Mouse (Mus musculus) monocyte, adult 2 months (primary cell): ENCODE measurements at regions not wholly inside any gene's neighbourhood (a gene's known extent, or its start where the extent isn't known, plus 50 kb on each side); places are given as distances from the start of the nearest gene placed in this dataset.

ENCODE experiments used
- DNase-seq, 2 experiments: peaks; one replicate each; pipeline ENCODE4 v3.0.0; 2022; ENCODE audit warnings: low spot score in 2 of 2, low read depth in 1 of 2

DNA sequence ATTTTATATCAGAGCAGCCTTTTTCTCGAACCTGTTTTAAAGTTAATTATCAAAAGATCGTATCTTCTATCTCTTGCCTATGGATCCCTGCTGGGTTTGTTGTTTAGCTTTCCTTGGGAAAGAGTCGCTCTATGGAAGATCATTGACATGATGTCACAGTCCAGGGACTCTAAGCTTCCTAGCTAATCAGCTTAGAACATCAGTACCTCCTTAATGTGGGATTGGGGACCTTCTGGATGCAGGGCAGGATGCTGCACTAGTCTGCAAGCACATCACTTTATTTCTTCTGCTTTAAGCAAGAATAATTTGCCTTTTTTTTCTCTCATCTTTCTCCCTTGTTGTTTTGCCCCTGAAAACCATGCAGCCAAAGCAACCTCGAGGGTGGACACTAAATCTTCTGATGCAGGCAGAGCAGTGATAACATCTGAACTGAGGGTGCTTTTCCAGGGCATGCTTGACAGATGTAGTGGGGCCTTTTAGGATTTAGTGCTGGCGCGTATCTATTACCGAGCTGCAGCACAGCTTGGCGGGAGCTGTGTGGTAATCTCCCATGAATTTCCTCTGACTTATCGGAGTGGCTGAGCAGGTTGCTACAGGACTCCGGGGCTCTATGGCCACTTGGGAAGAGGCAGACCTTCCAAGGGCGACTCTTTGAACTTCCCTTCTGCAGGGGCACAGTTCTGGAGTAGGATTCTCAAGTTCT lies 425.0 kb downstream of the Bcl11a start:
- no peak for DNase-seq

DNA sequence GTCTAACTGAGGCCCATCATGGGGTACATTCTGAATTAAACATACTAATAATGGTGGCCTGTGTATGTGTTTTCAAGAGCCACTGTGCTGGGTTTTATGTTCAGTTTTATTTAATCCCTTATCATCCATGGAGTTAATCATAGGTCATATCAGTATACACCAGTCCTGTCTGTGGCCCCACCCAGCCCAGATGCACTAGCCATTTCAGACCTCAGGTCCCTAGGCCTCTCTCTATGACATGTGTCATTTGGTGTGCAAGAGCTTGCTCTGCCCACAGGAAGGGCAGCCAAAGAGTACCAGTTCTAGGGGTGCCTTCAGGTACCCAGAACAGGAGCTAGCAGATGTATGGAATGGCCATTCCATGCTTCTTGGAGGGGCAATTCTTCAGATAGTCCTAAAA lies 437.7 kb downstream of the Bcl11a start:
- no peak for DNase-seq

DNA sequence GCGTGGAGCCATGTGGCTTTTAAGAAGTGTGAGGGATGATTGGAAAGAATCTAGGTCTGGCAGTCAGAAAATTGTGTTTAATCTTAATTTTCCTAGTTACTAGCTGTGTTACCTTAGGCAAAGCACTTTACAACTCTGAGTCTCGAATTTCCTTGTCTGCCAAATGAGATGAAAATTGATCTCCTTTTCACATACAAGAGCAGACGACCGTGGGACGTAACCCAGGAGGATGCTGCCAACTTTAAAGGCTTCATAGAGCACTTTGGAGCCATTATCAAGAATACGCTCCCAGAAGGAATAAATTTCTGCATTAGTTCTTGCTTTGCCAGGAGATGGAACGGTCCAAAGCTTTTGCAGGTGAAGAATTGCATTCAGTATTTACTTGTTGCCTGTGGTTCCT lies 457.6 kb downstream of the Bcl11a start:
- DNase-seq = no peak

DNA sequence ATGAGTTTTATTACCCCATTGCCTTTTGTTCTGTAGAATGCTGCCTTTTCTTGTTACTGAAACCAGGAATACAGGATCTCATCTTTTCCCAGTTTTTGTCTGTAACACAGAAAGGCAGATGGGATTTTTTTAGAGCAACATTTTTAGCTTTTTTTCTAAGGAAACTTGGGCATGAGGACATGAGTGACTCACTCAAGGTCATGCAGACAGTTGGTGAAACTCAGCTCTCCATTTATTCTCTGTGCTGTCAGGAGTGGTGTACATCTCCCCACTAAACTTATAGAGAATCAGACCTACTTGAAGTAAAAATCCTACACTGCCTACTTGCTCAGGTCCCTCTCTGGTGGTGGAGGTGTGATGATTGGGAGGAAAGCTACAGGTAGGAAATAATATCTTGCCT lies 459.9 kb downstream of the Bcl11a start:
- DNase-seq = no peak

DNA sequence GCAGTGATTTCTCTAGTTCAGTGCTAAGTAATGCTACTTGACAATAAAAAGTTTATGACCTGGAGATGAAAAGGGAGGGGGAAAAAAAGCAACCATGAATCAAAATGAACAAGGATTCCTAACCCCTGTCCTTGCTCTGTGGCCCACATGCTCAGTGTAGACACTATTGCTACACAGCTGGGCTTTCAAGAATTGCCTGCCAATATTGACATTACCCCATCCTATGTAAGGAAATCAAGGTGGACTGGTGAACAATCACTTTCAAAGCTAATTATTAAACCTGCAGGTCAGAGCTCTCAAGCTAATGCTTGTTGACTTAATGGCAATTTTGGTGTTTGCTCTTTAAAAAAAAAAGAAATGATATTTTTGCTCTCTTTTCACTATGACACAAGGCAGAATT lies 491.8 kb downstream of the Bcl11a start:
- DNase-seq = no peak

DNA sequence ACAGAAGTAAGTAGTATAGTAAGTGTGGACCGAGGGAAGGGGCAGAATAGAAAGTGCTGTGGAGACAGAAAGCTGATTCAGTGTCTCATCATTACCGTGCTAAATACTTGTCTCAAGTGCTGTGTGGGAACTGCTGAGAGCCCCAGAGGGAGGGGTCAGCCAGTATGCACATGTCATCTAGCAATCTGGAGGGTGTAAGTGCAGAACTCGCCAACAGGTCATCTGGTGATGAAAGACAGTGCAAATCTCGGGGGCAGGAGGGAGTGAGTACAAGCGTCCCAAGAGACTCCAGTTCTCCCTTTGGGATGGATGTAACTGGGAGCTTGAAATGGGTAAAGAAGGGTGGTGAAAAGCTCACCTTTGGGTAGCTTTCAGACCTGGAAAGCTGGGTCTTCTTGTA lies 535.7 kb downstream of the Bcl11a start:
- no peak for DNase-seq

DNA sequence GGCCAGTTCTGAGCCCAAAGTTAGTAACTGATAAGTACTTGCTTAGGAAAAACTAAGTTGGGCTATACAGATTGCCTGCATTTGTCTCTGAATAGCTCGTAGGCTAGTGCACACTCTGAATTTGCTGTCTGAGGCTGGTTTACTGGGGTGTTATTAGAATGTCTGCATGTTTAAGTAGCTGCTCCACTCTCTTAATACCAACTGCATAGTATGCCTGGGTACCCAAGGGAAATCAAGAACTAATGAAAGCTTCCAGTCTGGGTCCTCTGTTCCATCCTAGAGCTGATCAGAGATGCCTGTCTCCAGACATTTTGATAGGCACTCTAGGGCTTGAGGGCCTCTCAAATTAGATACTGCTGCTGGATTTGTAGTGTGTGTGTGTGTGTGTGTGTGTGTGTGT lies 537.6 kb downstream of the Bcl11a start:
- DNase-seq = no peak

DNA sequence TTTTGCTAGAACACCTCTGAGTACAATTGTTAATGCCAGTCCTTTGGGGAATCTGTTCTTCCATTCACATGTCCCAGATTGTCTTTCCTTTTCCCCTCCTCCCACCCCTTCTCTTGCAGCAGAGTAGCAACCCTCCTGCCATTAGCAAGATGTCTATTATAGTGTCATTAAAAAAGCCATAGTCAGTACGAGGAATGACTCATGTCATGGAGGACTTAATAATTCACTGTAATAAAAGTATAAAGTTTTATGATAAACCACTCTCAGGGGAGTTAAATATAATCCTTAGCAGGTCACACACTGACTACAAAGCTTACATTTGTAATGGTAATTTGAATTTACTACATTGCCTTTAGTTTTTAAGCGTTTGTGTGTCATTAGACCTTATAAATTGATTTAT lies 540.7 kb downstream of the Bcl11a start:
- no peak for DNase-seq

DNA sequence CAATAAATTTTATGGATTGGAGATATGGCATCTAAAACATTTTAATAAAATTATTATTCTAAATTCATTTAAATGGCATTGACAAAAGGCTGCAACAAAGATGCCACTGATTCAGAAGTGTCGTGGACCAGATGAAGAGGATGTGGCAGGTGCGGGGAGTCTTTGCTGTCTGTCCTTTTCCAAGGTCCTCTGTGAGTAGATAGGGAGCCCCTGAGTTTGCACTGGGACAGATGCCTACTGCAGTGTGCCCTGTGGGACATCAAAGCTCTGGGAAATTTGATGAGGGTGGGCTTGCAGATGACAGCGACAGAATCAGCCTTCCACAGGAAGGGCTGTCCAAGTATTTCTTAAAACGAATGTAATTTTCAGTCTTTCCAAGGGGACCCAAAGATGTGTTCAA lies 541.2 kb downstream of the Bcl11a start:
- no peak for DNase-seq

DNA sequence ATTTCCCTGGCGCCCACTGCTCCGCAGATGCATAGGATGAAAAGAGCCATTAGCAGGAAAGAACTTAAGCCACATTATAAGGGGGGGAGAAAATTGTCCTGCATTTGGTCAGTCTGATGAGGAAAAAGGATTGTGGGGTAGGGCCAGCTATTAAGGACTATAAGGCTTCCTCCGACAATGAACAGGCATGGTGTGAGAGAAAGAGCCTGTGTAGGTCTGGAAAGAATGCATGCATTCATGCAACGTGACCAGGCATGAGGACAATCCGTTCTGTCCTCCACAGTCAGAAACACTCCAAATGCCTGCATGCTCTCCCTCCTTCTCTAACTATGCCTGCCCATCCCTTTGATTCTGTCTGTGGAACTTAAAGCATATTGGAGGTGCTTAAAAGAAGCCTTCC lies 550.8 kb downstream of the Bcl11a start:
- no peak for DNase-seq

DNA sequence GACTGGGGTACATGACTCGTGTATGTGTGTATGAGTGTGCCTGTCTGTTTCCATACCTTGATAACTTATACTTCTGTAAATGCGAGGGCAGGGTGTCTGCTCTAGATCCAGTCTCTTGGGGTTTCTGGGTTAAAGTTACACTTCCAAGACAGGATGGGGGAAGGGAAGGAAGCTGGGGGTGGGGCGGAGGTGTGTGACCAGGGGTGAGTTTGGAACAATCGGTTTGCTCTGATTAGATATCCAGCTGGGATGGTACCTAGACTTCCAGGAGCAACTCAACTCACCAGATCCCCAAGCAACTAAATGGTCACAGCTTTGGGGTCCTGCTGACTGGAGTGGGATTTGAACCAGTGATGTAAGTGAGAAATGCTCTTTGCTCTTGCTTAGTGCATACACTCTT lies 551.6 kb downstream of the Bcl11a start:
- DNase-seq = no peak

DNA sequence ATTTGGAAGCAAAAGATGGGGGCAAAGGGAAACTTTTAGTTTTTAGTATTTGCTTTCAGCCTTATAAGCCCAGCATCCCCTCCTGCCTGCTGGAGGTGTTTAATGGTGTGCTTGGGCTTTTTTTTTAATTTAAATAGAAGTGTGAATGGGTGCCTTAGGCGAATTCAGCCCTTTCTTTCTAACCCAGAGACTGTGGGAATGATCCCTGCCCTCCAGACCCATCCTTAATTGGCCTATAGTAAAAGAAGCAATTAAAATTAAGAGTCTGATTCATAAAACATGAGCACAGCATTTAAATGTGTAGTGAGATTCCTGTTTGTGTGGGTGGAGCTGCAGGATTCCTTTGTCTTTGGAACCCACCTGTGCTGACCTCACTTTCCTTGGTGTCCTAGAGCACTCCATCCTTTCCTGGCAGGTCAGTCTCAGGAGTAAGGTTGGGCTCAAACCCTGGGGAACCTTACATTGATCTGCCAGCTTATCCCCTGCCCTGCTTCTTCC lies 552.6 kb downstream of the Bcl11a start:
- no peak for DNase-seq

DNA sequence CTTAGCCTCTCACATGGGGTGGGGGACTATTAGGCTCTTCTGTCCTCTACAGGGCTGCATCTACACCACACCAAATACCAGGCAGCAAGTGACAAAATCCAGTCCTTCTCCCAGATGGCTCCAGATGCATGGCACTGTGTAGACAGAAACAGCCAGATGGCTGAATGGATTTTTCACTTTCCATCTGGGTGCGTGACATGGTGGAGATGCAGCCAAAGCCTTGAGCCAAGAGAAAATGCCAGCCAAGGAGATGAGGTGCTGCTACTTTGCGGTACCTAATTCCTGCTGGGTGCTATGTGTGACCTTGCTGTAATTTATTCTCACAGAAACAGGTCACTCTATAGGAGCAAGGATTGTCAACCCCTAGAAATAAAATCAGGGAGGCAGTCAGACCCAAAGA lies 553.8 kb downstream of the Bcl11a start:
- no peak for DNase-seq

DNA sequence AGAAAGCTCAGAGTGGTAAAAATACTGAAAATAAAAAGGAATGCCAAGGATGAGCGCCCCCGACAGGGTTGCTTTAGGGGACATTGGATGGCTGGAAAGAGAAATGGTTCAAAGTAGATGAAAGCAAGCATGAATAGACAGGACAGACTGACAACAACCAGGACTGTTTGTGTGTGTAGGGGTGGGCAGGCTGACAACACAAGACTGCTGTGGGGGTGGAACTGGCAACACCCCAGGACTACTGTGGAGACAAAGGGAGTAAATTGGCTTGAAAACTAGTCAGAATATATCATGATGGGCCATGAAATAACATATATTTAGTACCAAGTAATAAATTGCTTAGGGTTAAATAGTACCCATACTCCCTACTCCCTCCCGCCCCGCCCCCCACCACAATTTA lies 558.9 kb downstream of the Bcl11a start:
- DNase-seq = no peak

DNA sequence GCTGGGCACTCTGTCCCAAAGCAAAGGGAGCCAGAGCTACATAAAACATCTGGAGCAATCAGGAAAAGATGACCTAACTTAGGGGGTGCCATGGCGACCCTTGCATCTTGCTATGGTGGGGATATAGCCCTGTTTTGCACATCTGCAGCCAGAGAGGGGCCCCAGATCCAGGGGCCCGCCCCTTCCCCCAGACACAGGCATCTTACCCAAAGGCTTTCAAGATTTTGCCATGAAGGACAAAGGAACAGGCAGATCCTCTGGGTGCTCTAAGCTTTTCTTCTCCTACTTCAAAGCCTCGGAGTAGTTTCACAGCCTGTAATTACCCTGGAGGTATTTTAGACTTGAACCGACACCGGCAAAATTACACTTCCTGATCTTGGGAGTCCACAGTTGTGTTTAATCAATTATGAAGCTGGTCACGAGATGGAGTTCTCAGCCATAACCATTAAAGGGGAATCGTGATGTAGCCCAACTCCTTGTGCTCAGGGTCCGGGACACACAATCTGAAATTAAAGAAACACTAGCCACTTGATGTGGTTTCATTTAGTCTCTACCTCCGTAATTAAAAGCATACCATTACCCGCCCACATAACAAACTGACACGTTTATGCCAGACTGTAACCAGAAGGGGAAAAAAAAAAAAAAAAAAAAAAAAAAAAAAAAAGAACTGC lies 565.7 kb downstream of the Bcl11a start:
- DNase-seq = no peak

DNA sequence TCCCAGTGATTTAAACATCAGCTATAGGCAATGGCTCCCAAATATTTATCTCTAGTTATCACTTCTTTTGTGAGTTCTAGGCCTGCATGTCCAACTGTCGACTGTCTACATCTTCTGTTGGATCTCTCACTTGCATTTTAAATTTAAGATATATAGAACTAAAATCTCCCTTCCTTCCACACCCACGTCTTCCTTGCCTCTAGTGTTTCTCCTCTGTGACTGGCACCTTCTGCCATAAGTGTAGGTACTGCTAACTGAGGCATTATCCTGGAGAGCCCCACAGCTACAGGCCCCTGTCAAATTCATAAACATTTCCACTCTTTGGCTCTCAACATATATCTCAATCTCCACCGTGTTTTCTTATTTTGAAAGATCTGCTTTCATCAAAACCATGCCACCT lies 575.0 kb downstream of the Bcl11a start:
- no peak for DNase-seq

DNA sequence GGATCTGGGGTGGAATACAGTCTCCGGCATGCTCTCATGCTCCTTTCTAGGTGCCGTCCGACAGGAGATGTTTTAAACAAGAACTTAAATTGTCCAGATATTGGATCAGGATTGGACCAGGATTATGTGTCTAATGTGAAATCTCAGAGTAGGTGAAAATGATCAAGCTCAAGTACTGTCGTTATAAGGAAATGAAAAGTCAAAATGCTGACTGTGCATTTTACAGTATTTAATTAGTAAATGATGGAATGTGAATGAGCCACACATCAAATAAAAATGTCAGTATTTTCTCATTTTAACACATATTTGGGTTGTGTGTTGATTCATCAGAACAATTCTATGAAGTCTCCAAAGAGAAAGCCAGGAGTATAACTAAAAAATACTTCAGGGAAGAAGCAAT lies 586.2 kb downstream of the Bcl11a start:
- no peak for DNase-seq

DNA sequence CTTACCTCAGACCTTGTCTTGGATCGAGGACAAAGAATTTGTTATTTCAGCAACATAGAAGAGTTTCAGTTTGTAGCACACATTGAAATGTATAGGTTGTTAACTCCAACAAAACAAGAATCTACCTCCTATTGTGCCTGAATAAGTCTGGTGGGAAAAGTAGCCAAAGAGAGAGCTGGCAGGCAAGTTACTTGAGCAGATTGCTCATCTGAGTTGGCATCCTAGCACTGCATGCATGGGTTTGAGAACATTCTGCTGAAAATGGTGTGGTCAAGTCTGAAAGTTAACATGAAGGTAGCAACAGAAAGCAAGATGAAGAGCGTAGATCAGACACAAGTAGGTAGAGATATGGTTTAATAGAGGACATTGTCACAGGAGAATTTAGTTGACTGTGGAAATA lies 587.5 kb downstream of the Bcl11a start:
- no peak for DNase-seq

DNA sequence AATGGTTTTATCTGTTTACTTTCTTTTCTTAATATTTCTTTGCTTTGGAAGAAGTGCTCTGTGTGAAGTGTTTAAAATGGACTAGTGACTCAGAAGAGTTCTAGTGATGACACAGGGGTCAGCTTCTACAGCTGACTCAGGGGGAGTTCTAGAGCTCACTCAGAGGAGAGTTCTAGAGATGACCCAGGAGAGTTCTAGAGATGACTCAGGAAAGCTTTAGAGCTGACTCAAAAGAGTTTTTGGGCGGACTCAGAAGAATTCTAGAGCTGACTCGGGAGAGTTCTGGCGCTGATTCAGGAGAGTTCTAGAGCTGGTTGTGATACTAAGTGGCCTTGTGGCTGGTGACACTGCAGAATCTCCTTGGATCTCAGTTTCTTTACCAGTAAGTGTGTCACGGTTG lies 593.8 kb downstream of the Bcl11a start:
- no peak for DNase-seq

DNA sequence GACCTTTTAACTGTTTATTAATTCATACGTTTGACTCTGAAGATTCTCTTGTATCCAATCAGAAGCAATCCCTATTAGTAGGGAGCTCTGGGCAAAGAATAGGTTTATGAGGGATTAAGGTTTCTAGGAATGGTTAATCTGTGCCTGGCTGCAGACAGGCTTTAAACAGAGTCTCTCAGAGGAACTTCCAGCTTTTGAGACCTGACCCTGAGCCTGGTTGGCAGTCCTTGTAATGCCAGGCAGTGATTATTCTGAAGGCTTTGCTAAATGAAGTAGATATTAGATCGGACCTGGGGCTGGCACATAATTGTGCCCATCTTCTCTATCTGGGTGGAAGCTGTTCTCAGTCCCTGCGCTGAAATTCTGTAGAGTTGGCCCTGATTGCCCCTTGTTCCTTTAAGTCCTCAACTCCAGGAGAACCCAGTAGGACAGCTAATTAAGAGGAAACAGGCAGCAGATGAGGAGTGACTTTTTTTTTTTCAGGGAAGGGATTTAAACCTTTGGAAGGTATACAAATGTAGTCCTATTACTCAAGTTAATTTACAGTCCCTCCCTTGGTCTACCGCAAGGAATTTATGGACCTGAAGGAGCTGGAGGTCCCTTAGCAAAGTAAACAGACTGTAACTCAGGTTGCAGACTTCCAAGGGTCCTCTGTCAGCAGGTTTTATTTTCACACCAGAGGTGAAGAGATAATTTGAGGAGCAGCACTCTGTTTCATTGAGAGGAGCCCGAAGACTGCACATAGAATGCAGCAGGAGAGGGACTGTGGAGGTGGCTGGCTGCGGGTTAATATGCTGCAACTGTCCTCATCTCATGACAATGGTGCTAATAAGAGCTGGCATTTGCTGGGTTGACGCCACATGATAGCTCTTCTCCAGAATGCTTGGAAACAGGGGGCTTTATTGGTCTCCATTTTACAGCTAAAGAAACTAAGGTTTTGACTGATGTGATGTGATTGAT lies 595.7 kb downstream of the Bcl11a start:
- no peak for DNase-seq

DNA sequence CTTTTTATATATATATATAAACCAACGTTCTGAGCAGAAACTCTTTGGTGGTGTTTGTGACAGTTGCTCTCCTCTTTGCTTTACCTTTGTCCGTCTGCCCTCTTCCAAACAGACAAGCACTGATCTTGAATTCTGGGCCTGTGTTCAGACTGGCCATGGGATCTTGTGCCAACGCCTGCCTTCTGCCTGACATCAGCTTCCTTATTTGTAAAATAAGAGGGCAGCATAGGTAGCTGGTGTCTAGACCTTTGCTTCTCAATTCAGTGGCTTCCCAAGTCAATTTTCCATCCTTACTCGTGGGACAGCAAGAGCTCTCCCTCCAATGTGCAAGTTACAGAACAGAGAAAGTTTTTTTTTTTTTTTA lies 596.3 kb downstream of the Bcl11a start:
- no peak for DNase-seq

DNA sequence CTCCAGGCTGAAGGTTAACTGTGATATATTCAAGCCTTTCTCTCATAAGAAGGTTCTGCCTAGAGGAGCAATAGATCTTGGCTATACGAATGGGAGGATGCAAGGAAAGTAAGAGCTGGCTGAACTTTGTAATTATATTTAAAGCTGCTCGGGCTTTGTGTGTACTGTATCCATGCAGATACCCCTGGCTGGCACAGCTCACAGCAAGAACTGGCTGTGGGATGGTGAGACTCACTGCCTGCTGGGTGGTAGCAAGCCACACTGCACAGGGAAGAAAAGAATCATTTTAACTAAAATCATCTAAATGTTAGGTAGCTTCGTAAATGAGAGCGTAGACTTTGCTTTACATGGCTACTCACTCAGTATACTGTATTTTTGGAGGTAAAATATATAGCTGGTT lies 599.2 kb downstream of the Bcl11a start:
- no peak for DNase-seq
